7 mouse cellular contexts compared by ENCODE assay signal in the genomic region with DNA sequence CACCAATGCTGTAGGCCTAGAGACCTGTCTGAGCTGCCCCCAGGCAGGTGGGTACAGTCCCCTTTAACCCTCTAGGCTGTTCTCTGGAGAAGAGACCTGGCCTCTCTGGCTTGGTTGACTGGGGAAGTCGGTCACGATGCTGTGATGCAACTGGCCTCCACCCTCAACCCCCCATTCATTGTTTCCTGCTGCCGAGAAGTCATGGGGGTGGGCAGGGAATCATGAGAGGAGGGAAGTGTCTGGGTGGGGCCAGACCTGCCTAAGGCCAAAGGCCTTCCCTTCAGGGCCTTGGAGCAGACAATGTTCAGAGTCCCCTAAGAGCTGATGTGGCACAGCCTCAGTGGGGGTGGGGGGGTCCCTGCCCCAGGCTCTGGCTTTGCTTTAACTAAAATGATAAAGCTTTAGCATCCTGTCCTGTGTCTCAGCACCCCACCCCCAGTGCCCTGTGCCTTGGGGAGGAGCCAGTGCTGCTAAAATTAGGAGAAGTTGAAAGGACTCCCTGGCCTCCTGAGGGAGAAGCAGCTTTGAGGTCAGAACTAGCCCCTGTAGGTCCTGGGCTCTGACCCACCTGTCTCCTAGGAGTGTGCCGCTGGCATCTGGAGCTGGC. TPM values are rescaled to one million over a fixed set of nuclear protein-coding genes. Genes with fewer than 3 reads are reported as not detected.
DNase-seq lines count a peak whose midpoint lies in the region; ATAC-seq lines count a peak whose summit lies in the region.

No protein-coding gene starts in this region.

- H3K4me3 ChIP-seq in embryonic facial prominence, embryonic 14.5 days (ENCODE audit: low read depth, low read length) = peak overlapping the region; percentile 2; the same call in 1 of the 2 replicates
- H3K4me3 ChIP-seq in limb, embryonic 10.5 days = 0 out of 2 replicates have a peak overlapping the region, but pooled peaks have one; percentile 99
- peak overlapping the region; percentile 97 for H3K4me3 ChIP-seq in midbrain, embryonic 13.5 days (replicated peaks)

- peak; percentile 73 for DNase-seq in R1 (ENCODE audit: low read depth, low spot score)
- no peak for DNase-seq in embryonic facial prominence, embryonic 14.5 days (ENCODE audit: low spot score)
- DNase-seq in heart, postnatal 14 days = peak; percentile 61 to 63
- DNase-seq in limb, embryonic 10.5 days (ENCODE audit: low spot score) = no peak
- DNase-seq in right cerebral cortex, postnatal 4 days = no peak

- peaks cover 33% of the 10 kb centered on the region for H3K36me3 ChIP-seq in embryonic facial prominence, embryonic 14.5 days (ENCODE audit: control insufficient read depth, insufficient read depth, low read length)
- peaks cover 57% of the 10 kb centered on the region for H3K36me3 ChIP-seq in limb, embryonic 10.5 days
- H3K36me3 ChIP-seq in midbrain, embryonic 13.5 days = peaks cover 32% of the 10 kb centered on the region

- intact Hi-C loops in heart, postnatal 14 days (cut with DNase I) = no loop called here

- peaks cover 16% of the 10 kb centered on the region for H3K4me1 ChIP-seq in embryonic facial prominence, embryonic 14.5 days (ENCODE audit: control insufficient read depth, insufficient read depth, low read length)
- peaks cover 40% of the 10 kb centered on the region for H3K4me1 ChIP-seq in limb, embryonic 10.5 days
- H3K4me1 ChIP-seq in midbrain, embryonic 13.5 days (replicated peaks) = peaks cover 34% of the 10 kb centered on the region

- H3K27ac ChIP-seq in embryonic facial prominence, embryonic 14.5 days (replicated peaks; ENCODE audit: low read depth, low read length) = 0 out of 2 replicates have a peak overlapping the region, but pooled peaks have one; percentile 13
- H3K27ac ChIP-seq in limb, embryonic 10.5 days = peak overlapping the region; percentile 57
- H3K27ac ChIP-seq in midbrain, embryonic 13.5 days = peak overlapping the region; percentile 39; the same call in 1 of the 2 replicates

- peak overlapping the region; percentile 59 for H3K4me2 ChIP-seq in embryonic facial prominence, embryonic 14.5 days (ENCODE audit: low read depth, low read length)
- H3K4me2 ChIP-seq in midbrain, embryonic 13.5 days (replicated peaks) = peak overlapping the region; percentile 72

- peak overlapping the region; percentile 37 for H3K9ac ChIP-seq in embryonic facial prominence, embryonic 14.5 days (ENCODE audit: low read depth, low read length)
- H3K9ac ChIP-seq in midbrain, embryonic 13.5 days (replicated peaks) = peak overlapping the region; percentile 61

- 44% methylated on average over 4 of the region's 4 CpGs for WGBS in embryonic facial prominence, embryonic 14.5 days
- 73% methylated on average over 4 of the region's 4 CpGs for WGBS in limb, embryonic 10.5 days
- WGBS in midbrain, embryonic 13.5 days = 74% methylated on average over 4 of the region's 4 CpGs

- H3K27me3 ChIP-seq in embryonic facial prominence, embryonic 14.5 days (replicated peaks; ENCODE audit: control insufficient read depth, insufficient read depth, low read length) = no peaks in the 10 kb centered on the region
- H3K27me3 ChIP-seq in limb, embryonic 10.5 days (ENCODE audit: low read depth, poor library complexity, severe bottlenecking) = no peaks in the 10 kb centered on the region
- H3K27me3 ChIP-seq in midbrain, embryonic 13.5 days = no peaks in the 10 kb centered on the region

- no peaks in the 10 kb centered on the region for H3K9me3 ChIP-seq in embryonic facial prominence, embryonic 14.5 days (ENCODE audit: control insufficient read depth, low read length)
- no peaks in the 10 kb centered on the region for H3K9me3 ChIP-seq in limb, embryonic 10.5 days (replicated peaks)
- H3K9me3 ChIP-seq in midbrain, embryonic 13.5 days = no peaks in the 10 kb centered on the region

- ATAC-seq in embryonic facial prominence, embryonic 14.5 days (ENCODE audit: low read depth) = no peak
- ATAC-seq in midbrain, embryonic 13.5 days = no peak
- no peak for ATAC-seq in erythroid progenitor cell, adult 5-6 weeks (replicated peaks; ENCODE audit: low FRiP score, poor library complexity, severe bottlenecking)

RNA-seq across cellular contexts. Expression of gene Ubald2, which starts 2.9 kb away (rescaled TPM):
- polyA plus RNA-seq in embryonic facial prominence, embryonic 14.5 days (2014; fragmentation: Nextera tagmentation; extraction: Ambion mirVana) = 46.3 and 47.6 TPM in 2 replicates
- total RNA-seq in heart, postnatal 14 days (2021) = 10 to 100 TPM; 41.2 to 42.9 TPM
- polyA plus RNA-seq in limb, embryonic 10.5 days (2016; fragmentation: Nextera tagmentation; extraction: Ambion mirVana) = 44.1 and 51.8 TPM in 2 replicates
- polyA plus RNA-seq in midbrain, embryonic 13.5 days (2015; fragmentation: Nextera tagmentation; extraction: Ambion mirVana) = 47.7 and 50.3 TPM in 2 replicates
- total RNA-seq in erythroid progenitor cell, adult 5-6 weeks (2015; ENCODE audit: low replicate concordance) = 153 and 187 TPM in 2 replicates
- total RNA-seq in erythroid progenitor cell, adult 5-6 weeks (2017; ENCODE audit: low replicate concordance) = 47.2 and 63.3 TPM in 2 replicates

RNA-seq across cellular contexts. Expression of gene Rnf157, which starts 24.0 kb away (rescaled TPM):
- 17.7 and 18.2 TPM in 2 replicates for polyA plus RNA-seq in embryonic facial prominence, embryonic 14.5 days (2014; fragmentation: Nextera tagmentation; extraction: Ambion mirVana)
- total RNA-seq in heart, postnatal 14 days (2021) = 1 to 10 TPM; 5.8 to 8.8 TPM
- 11.1 and 18.3 TPM in 2 replicates for polyA plus RNA-seq in limb, embryonic 10.5 days (2016; fragmentation: Nextera tagmentation; extraction: Ambion mirVana)
- polyA plus RNA-seq in midbrain, embryonic 13.5 days (2015; fragmentation: Nextera tagmentation; extraction: Ambion mirVana) = 25.7 and 31.3 TPM in 2 replicates
- total RNA-seq in erythroid progenitor cell, adult 5-6 weeks (2015; ENCODE audit: low replicate concordance) = 5.8 and 11.7 TPM in 2 replicates
- total RNA-seq in erythroid progenitor cell, adult 5-6 weeks (2017; ENCODE audit: low replicate concordance) = 9.2 and 9.8 TPM in 2 replicates

RNA-seq across cellular contexts. Expression of gene Qrich2, which starts 29.2 kb away (rescaled TPM):
- 0.14 and 0.30 TPM in 2 replicates for polyA plus RNA-seq in embryonic facial prominence, embryonic 14.5 days (2014; fragmentation: Nextera tagmentation; extraction: Ambion mirVana)
- total RNA-seq in heart, postnatal 14 days (2021) = not detected
- 0.36 and 0.44 TPM in 2 replicates for polyA plus RNA-seq in limb, embryonic 10.5 days (2016; fragmentation: Nextera tagmentation; extraction: Ambion mirVana)
- polyA plus RNA-seq in midbrain, embryonic 13.5 days (2015; fragmentation: Nextera tagmentation; extraction: Ambion mirVana) = not detected in 2 replicates
- not detected in 2 replicates for total RNA-seq in erythroid progenitor cell, adult 5-6 weeks (2015; ENCODE audit: low replicate concordance)
- total RNA-seq in erythroid progenitor cell, adult 5-6 weeks (2017; ENCODE audit: low replicate concordance) = not detected in 2 replicates

RNA-seq across cellular contexts. Expression of gene Prpsap1, which starts 57.2 kb away (rescaled TPM):
- 122 and 145 TPM in 2 replicates for polyA plus RNA-seq in embryonic facial prominence, embryonic 14.5 days (2014; fragmentation: Nextera tagmentation; extraction: Ambion mirVana)
- 10 to 100 TPM; 41.5 to 45.4 TPM for total RNA-seq in heart, postnatal 14 days (2021)
- polyA plus RNA-seq in limb, embryonic 10.5 days (2016; fragmentation: Nextera tagmentation; extraction: Ambion mirVana) = 203 and 209 TPM in 2 replicates
- polyA plus RNA-seq in midbrain, embryonic 13.5 days (2015; fragmentation: Nextera tagmentation; extraction: Ambion mirVana) = 175 and 187 TPM in 2 replicates
- total RNA-seq in erythroid progenitor cell, adult 5-6 weeks (2015; ENCODE audit: low replicate concordance) = 10.8 and 15.9 TPM in 2 replicates
- total RNA-seq in erythroid progenitor cell, adult 5-6 weeks (2017; ENCODE audit: low replicate concordance) = 9.5 and 12.0 TPM in 2 replicates

Comparison
In these comparisons a context has a peak if more than half of its experiments do, and no peak if none do; other contexts are left out.
1. DNase-seq: peak in R1 (single experiment) and heart, postnatal 14 days (2 of 2); none in embryonic facial prominence, embryonic 14.5 days (single experiment), limb, embryonic 10.5 days (single experiment) and right cerebral cortex, postnatal 4 days (single experiment).
2. H3K4me3 ChIP-seq: peak in every context shown above with its lines; median percentile 99 in limb, embryonic 10.5 days; 97 in midbrain, embryonic 13.5 days; 2 in embryonic facial prominence, embryonic 14.5 days.
3. Peak in every context shown above with its lines, with median percentiles within 50 percentile points of each other: H3K27ac ChIP-seq.